Mouse (Mus musculus) gastrocnemius, postnatal 10 days (tissue): ENCODE measurements at regions not wholly inside any gene's neighbourhood (a gene's known extent, or its start where the extent isn't known, plus 50 kb on each side); places are given as distances from the start of the nearest gene placed in this dataset.

Experiments
- DNase-seq: peaks from one replicate; pipeline ENCODE4 v3.0.0; 2021; ENCODE audit warnings: mixed read lengths

- peak; percentile 38 for DNase-seq
These were observed 243.8 kb upstream of the Tprg start for GRCm38 (mm10) chr16:25042669-25043440.

GRCm38 (mm10) chr16:25044637-25045036 lies 242.0 kb upstream of the Tprg start:
- no peak for DNase-seq

GRCm38 (mm10) chr16:25047726-25048125 lies 238.9 kb upstream of the Tprg start:
- DNase-seq, result no peak

- no peak for DNase-seq
These were observed 236.6 kb upstream of the Tprg start for GRCm38 (mm10) chr16:25049928-25050510.

GRCm38 (mm10) chr16:25051044-25051443 lies 235.6 kb upstream of the Tprg start:
- no peak for DNase-seq

- no peak for DNase-seq
These were observed 234.2 kb upstream of the Tprg start for GRCm38 (mm10) chr16:25052428-25052827.

- no peak for DNase-seq
These were observed 233.7 kb upstream of the Tprg start for GRCm38 (mm10) chr16:25052917-25053343.

GRCm38 (mm10) chr16:25054304-25054703 lies 232.3 kb upstream of the Tprg start:
- no peak for DNase-seq

GRCm38 (mm10) chr16:25055376-25055775 lies 231.2 kb upstream of the Tprg start:
- DNase-seq, result no peak

- no peak for DNase-seq
These were observed 228.4 kb upstream of the Tprg start for GRCm38 (mm10) chr16:25058051-25058747.

GRCm38 (mm10) chr16:25058812-25059501 lies 227.7 kb upstream of the Tprg start:
- DNase-seq, result peak; percentile 94

- peak; percentile 51 for DNase-seq
These were observed 227.1 kb upstream of the Tprg start for GRCm38 (mm10) chr16:25059504-25059992.

GRCm38 (mm10) chr16:25060266-25060665 lies 226.4 kb upstream of the Tprg start:
- DNase-seq, result no peak

GRCm38 (mm10) chr16:25061631-25062030 lies 225.0 kb upstream of the Tprg start:
- DNase-seq, result no peak

GRCm38 (mm10) chr16:25063981-25064380 lies 222.6 kb upstream of the Tprg start:
- DNase-seq, result no peak

GRCm38 (mm10) chr16:25064538-25064937 lies 222.1 kb upstream of the Tprg start:
- DNase-seq, result peak; percentile 92

GRCm38 (mm10) chr16:25066822-25067221 lies 219.8 kb upstream of the Tprg start:
- DNase-seq, result no peak

GRCm38 (mm10) chr16:25067276-25068249 lies 219.1 kb upstream of the Tprg start:
- no peak for DNase-seq

- no peak for DNase-seq
These were observed 205.8 kb upstream of the Tprg start for GRCm38 (mm10) chr16:25080811-25081210.

- no peak for DNase-seq
These were observed 202.9 kb upstream of the Tprg start for GRCm38 (mm10) chr16:25083729-25084128.
